Mouse (Mus musculus) lung, postnatal 0 days (tissue): ENCODE results near the gene Cmip.

Source experiments
- CTCF ChIP-seq: IDR thresholded peaks from 2 replicates; pipeline ENCODE4 v1.5.1; 2016; ENCODE audit warnings: antibody characterized with exemption, mild to moderate bottlenecking
- EP300 ChIP-seq: IDR thresholded peaks from 2 replicates; pipeline ENCODE4 v1.6.1; 2016; ENCODE audit warnings: antibody characterized with exemption, mild to moderate bottlenecking, control low read depth

GRCm38 (mm10) chr8:117470342-117470781, 213.5 kb downstream of the Cmip start:
- TF ChIP-seq CTCF (peak; percentile 22; the same call in 1 of the 2 replicates), EP300 (no peak)
